Mouse (Mus musculus): ENCODE results near the gene Tanc2.

DNA sequence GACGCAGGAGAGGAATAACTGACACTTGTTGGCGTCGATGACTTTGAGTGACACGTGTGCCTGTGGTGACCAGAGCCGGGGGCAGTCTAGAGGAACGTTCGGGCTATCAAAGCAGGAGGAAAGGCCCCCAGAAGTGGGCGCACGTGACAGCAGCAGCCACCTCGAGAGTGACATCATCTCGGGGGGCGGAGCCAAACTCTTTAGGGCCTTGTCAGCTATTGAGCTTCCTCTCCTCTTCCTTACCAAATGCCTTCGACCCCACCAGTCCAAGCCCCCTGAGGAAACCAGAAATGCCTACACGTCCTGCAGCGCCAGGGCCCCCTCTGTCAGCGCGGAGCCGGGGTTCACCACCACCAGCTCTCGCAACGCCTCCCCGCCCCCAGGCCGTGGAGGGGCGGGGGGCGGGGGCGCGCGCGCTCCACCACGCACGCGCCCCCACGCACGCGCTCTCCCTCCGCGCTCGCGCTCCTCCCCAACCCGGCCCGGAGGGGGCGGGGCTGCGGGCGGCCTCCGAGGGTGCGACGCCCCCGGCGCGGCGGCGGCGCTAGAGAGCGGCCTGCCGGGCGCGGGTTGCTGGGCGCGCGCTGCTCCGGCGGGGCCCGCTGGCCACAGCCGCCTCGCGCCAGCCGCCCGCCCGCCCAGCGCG lies 432 bp upstream of the Tanc2 start:
- no peak for TF ChIP-seq CTCF (IDR thresholded peaks at IDR 0.05; ENCODE audit: low read depth, low read length)
- no peak for TF ChIP-seq EP300 (IDR thresholded peaks at IDR 0.05; ENCODE audit: insufficient read depth, low read depth, low read length)

All from ES-Bruce4 (cell line).